Mouse (Mus musculus) liver, embryonic 14.5 days (tissue): Measurements from ENCODE around the gene Cxcl10.

Source experiments
- CTCF ChIP-seq: IDR thresholded peaks from 2 replicates; pipeline ENCODE4 v1.5.1; 2016; ENCODE audit warnings: antibody characterized with exemption, low read depth, control low read depth
- EP300 ChIP-seq: IDR thresholded peaks from 2 replicates; pipeline ENCODE4 v1.6.1; 2016; ENCODE audit warnings: antibody characterized with exemption, low read depth

DNA sequence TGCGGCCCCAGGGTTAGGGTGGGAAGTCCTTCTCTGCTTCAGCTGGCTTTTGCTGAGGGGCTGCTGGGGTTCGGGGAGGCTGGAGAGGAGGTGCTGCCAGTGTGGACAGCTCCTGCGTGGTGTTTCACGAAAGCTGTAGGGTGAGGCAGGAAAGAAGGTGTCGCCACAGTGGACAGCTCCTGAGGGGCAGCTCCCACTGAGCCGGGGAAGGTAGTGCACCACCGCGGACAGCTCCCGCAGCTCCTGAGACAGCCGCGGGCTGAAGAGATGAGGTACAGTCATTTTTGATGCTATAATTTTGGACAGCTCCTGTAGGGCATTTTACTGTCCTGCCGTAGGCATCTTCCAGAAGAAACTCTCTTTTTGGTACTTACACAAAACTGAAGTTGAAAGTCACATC is 9.3 kb upstream of the Cxcl10 start:
- TF ChIP-seq EP300 (no peak), CTCF (no peak)
